Mouse (Mus musculus) urinary bladder, postnatal 36 days (tissue): ENCODE results near the gene Phgr1.

Experiments used
- DNase-seq, 2 experiments: peaks; one replicate each; pipeline ENCODE4 v3.0.0; 2022; ENCODE audit warnings: low spot score in 2 of 2, mixed read lengths in 1 of 2

The Phgr1 gene

GRCm38 (mm10) chr2:118750476-118750875, 22.1 kb upstream of the Phgr1 start:
- DNase-seq = no peak

GRCm38 (mm10) chr2:118751896-118752791, 20.4 kb upstream of the Phgr1 start:
- no peak for DNase-seq

GRCm38 (mm10) chr2:118752792-118753108, 19.8 kb upstream of the Phgr1 start:
- DNase-seq = no peak

- no peak for DNase-seq
These were observed 18.4 kb upstream of the Phgr1 start for GRCm38 (mm10) chr2:118754143-118754542.

- no peak for DNase-seq
These were observed 17.2 kb upstream of the Phgr1 start for GRCm38 (mm10) chr2:118755407-118755806.

GRCm38 (mm10) chr2:118756103-118756502, 16.5 kb upstream of the Phgr1 start:
- DNase-seq = no peak

GRCm38 (mm10) chr2:118759828-118760227, 12.7 kb upstream of the Phgr1 start:
- DNase-seq = peak in 1 of 2 experiments; percentile 66

GRCm38 (mm10) chr2:118760311-118761025, 12.1 kb upstream of the Phgr1 start:
- DNase-seq = no peak

GRCm38 (mm10) chr2:118761358-118761757, 11.2 kb upstream of the Phgr1 start:
- no peak for DNase-seq

GRCm38 (mm10) chr2:118761906-118762783, 10.4 kb upstream of the Phgr1 start, which contains the start of gene Ccdc9b:
TSS of gene Ccdc9b (minus strand) at chr2:118762661.
- DNase-seq = peak; percentile 91 to 96

GRCm38 (mm10) chr2:118762784-118763148, 9.8 kb upstream of the Phgr1 start:
- DNase-seq = no peak

GRCm38 (mm10) chr2:118763469-118763868, 9.1 kb upstream of the Phgr1 start:
- no peak for DNase-seq

GRCm38 (mm10) chr2:118764094-118764831, 8.3 kb upstream of the Phgr1 start:
- no peak for DNase-seq

- DNase-seq = no peak
These were observed 7.7 kb upstream of the Phgr1 start for GRCm38 (mm10) chr2:118764875-118765274.

GRCm38 (mm10) chr2:118766041-118767033, 6.2 kb upstream of the Phgr1 start:
- DNase-seq = no peak

- no peak for DNase-seq
These were observed 2.0 kb downstream of the Phgr1 start for GRCm38 (mm10) chr2:118774536-118774935.

- no peak for DNase-seq
These were observed 2.8 kb downstream of the Phgr1 start for GRCm38 (mm10) chr2:118775396-118775795.

- DNase-seq = no peak
These were observed 3.3 kb downstream of the Phgr1 start for GRCm38 (mm10) chr2:118775846-118776245.

- DNase-seq = no peak
These were observed 3.7 kb downstream of the Phgr1 start for GRCm38 (mm10) chr2:118776295-118776694.

GRCm38 (mm10) chr2:118778418-118778817, 5.8 kb downstream of the Phgr1 start:
- DNase-seq = no peak
